ENCODE assay signal across 23 mouse cellular contexts in the genomic region with DNA sequence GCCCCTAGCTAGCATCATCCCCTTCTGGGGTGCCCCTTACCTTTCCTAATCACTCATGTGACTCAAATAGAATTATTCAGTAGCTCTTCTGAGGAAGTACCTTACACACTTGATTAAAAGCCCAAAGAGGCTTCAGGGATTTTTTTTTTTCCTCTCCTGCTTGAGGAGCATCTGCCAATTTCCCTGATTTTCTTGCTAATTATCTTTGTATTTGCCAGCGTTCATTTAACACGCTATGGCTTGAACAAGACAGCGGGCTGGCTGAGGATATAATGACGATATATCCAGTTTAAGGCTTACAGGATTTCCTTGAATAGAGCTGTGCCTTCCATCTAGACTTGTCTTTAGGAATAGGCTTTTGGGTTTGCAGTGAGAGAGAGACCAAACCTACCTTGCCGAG.
A peak's percentile ranks its signal among the peaks of the same experiment; 100 is the strongest.
DNase-seq lines count a peak whose midpoint lies in the region; ATAC-seq and TF ChIP-seq lines count a peak whose summit lies in the region.
"Had no signal": no experiment of that assay in that cellular context is flagged by ENCODE, and none has a peak within 500 bp of the region (broad histone marks: within the 10 kb centered on the region; RNA-seq: fewer than 3 reads in every experiment).

No protein-coding gene starts in this region.

- no peak for ATAC-seq in kidney, postnatal 0 days (replicated peaks; ENCODE audit: low FRiP score, low read depth)
- no peak for ATAC-seq in neural tube, embryonic 15.5 days (ENCODE audit: low FRiP score)
- ATAC-seq: CD4-positive, CD25-positive, alpha-beta regulatory T cell, adult 4 months; forebrain, embryonic 16.5 days; hindbrain, embryonic 16.5 days had no signal

- no peak for TF ChIP-seq CTCF in kidney, postnatal 0 days (IDR thresholded peaks at IDR 0.05; ENCODE audit: low read depth)
- TF ChIP-seq CTCF in brain, embryonic 14.5 days (IDR thresholded peaks at IDR 0.05; ENCODE audit: borderline replicate concordance, extremely low read depth, insufficient read depth, insufficient read length) = no peak

- no peaks in the 10 kb centered on the region for H3K9me3 ChIP-seq in kidney, postnatal 0 days (replicated peaks; ENCODE audit: low read length)
- no peaks in the 10 kb centered on the region for H3K9me3 ChIP-seq in neural tube, embryonic 15.5 days (replicated peaks)
- H3K9me3 ChIP-seq: forebrain, embryonic 10.5 days; heart, embryonic 12.5 days; heart, embryonic 15.5 days; hindbrain, embryonic 10.5 days; hindbrain, embryonic 13.5 days had no signal

- H3K27ac ChIP-seq in kidney, postnatal 0 days = peak overlapping the region; percentile 50; the same call in 1 of the 2 replicates
- H3K27ac ChIP-seq in neural tube, embryonic 15.5 days (replicated peaks) = peak overlapping the region; percentile 60; the same call in 1 of the 2 replicates
- H3K27ac ChIP-seq: forebrain, embryonic 10.5 days; heart, embryonic 15.5 days; hindbrain, embryonic 10.5 days; hindbrain, embryonic 13.5 days had no signal

- no peak overlapping the region for H3K4me3 ChIP-seq in kidney, postnatal 0 days (replicated peaks; ENCODE audit: low read depth, low read length)
- no peak overlapping the region for H3K4me3 ChIP-seq in neural tube, embryonic 15.5 days (replicated peaks)
- H3K4me3 ChIP-seq: forebrain, embryonic 10.5 days; heart, embryonic 12.5 days; heart, embryonic 15.5 days; hindbrain, embryonic 10.5 days; hindbrain, embryonic 13.5 days had no signal

- H3K9ac ChIP-seq in kidney, postnatal 0 days (ENCODE audit: low read depth, low read length) = no peak overlapping the region
- no peak overlapping the region for H3K9ac ChIP-seq in neural tube, embryonic 15.5 days (replicated peaks)
- H3K9ac ChIP-seq: heart, embryonic 12.5 days; heart, embryonic 15.5 days; hindbrain, embryonic 13.5 days had no signal

- DNase-seq in kidney, postnatal 0 days (ENCODE audit: low spot score) = no peak
- DNase-seq in kidney, postnatal 25 days = no peak
- DNase-seq in brain, embryonic 14.5 days (ENCODE audit: low read depth) = peak; percentile 66
- no peak for DNase-seq in cerebellum, postnatal 25 days
- DNase-seq in frontal cortex, adult 2 months (ENCODE audit: extremely low spot score in 1 of 2, low spot score in 1 of 2) = no peak
- DNase-seq: adrenal gland, adult 2 months; adrenal gland, postnatal 14 days; cerebellum, adult 11-12 months; cerebellum, adult 8-10 months; cerebellum, postnatal 10 days; gastrocnemius, postnatal 25 days; heart, adult 18-20 months; heart, postnatal 10 days; heart, postnatal 36 days had no signal

- no peaks in the 10 kb centered on the region for H3K27me3 ChIP-seq in kidney, postnatal 0 days (ENCODE audit: insufficient read depth, low read length)
- H3K27me3 ChIP-seq in neural tube, embryonic 15.5 days (replicated peaks) = no peaks in the 10 kb centered on the region
- H3K27me3 ChIP-seq: heart, embryonic 12.5 days; heart, embryonic 15.5 days; hindbrain, embryonic 13.5 days had no signal

- TF ChIP-seq POLR2A in brain, embryonic 14.5 days (IDR thresholded peaks at IDR 0.05; ENCODE audit: borderline replicate concordance, extremely low read depth, insufficient read depth, insufficient read length, poor library complexity, severe bottlenecking) = no peak

- peaks cover 10% of the 10 kb centered on the region; the same call in 1 of the 2 replicates for H3K36me3 ChIP-seq in kidney, postnatal 0 days (ENCODE audit: insufficient read depth, low read length)
- H3K36me3 ChIP-seq in neural tube, embryonic 15.5 days = no peaks in the 10 kb centered on the region

- WGBS in kidney, postnatal 0 days = 96% methylated on average over 5 of the region's 5 CpGs
- WGBS in neural tube, embryonic 15.5 days = 64% methylated on average over 5 of the region's 5 CpGs

- H3K4me1 ChIP-seq in kidney, postnatal 0 days (replicated peaks; ENCODE audit: insufficient read depth, low read length) = peaks cover 3% of the 10 kb centered on the region
- H3K4me1 ChIP-seq in neural tube, embryonic 15.5 days = no peaks in the 10 kb centered on the region
- H3K4me1 ChIP-seq: hindbrain, embryonic 10.5 days; hindbrain, embryonic 13.5 days had no signal

- H3K4me2 ChIP-seq in kidney, postnatal 0 days (ENCODE audit: low read length) = no peak overlapping the region
- H3K4me2 ChIP-seq in neural tube, embryonic 15.5 days = no peak overlapping the region
- H3K4me2 ChIP-seq: heart, embryonic 12.5 days; heart, embryonic 15.5 days; hindbrain, embryonic 13.5 days had no signal
